11 mouse cellular contexts compared by ENCODE assay signal in the genomic region with DNA sequence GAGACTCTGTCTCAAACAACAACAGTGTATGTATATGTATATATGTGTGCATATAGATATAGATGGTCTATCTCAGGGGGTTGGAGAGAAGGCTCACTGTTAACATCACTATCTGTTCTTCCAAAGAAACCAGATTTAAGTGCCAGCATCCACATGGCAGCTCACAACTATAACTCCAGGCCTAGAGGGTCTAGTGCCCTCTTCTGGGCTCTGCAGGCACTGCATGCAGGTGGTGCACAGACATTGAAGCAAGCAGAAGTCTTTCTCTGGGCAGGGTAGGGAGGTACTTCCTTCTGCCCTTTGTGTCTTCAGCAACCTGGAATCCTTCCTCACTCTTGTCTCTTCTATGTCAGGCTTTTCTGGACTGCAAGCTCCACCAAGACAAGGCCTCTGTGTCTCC. TPM values are rescaled to one million over a fixed set of nuclear protein-coding genes. Genes with fewer than 3 reads are reported as not detected.
DNase-seq lines count a peak whose midpoint lies in the region; ATAC-seq and TF ChIP-seq lines count a peak whose summit lies in the region.
"Had no signal": no experiment of that assay in that cellular context is flagged by ENCODE, and none has a peak within 500 bp of the region (broad histone marks: within the 10 kb centered on the region; RNA-seq: fewer than 3 reads in every experiment).

No protein-coding gene starts in this region.

- H3K79me2 ChIP-seq in MEL (ENCODE audit: control insufficient read depth, insufficient read depth, low read length, poor library complexity), result no peaks in the 10 kb centered on the region

- H3K27ac ChIP-seq in kidney, adult 2 months (ENCODE audit: insufficient read depth, low read depth, low read length), result no peak overlapping the region
- no peak overlapping the region for H3K27ac ChIP-seq in MEL (ENCODE audit: control insufficient read depth, low read depth, low read length)
- H3K27ac ChIP-seq: embryonic facial prominence, embryonic 13.5 days had no signal

- 0 out of 2 replicates have a peak, but pooled peaks have one; percentile 37 for ATAC-seq in megakaryocyte progenitor cell, adult 5-6 weeks (replicated peaks; ENCODE audit: poor library complexity)

- H3K9ac ChIP-seq in MEL (ENCODE audit: control insufficient read depth, low read depth, low read length, poor library complexity, severe bottlenecking), result no peak overlapping the region
- H3K9ac ChIP-seq: embryonic facial prominence, embryonic 13.5 days had no signal

- H3K4me1 ChIP-seq in kidney, adult 2 months (ENCODE audit: control insufficient read depth, insufficient read depth, low read length), result no peaks in the 10 kb centered on the region
- H3K4me1 ChIP-seq in MEL (ENCODE audit: control insufficient read depth in 1 of 2, insufficient read depth in 2 of 2, low read length in 2 of 2), result no peaks in the 10 kb centered on the region

- H3K4me3 ChIP-seq in kidney, adult 2 months (ENCODE audit: insufficient read depth, low read depth, low read length), result no peak overlapping the region
- no peak overlapping the region for H3K4me3 ChIP-seq in MEL (ENCODE audit: control insufficient read depth in 1 of 2, insufficient read depth in 1 of 2, low read depth in 2 of 2, low read length in 2 of 2)
- H3K4me3 ChIP-seq: embryonic facial prominence, embryonic 13.5 days had no signal

- H3K36me3 ChIP-seq in kidney, adult 2 months (ENCODE audit: control insufficient read depth, insufficient read depth, low read length), result no peaks in the 10 kb centered on the region
- H3K36me3 ChIP-seq in MEL (ENCODE audit: control insufficient read depth in 1 of 2, insufficient read depth in 2 of 2, low read length in 2 of 2), result no peaks in the 10 kb centered on the region
- H3K36me3 ChIP-seq: embryonic facial prominence, embryonic 13.5 days had no signal

- no peaks in the 10 kb centered on the region for H3K27me3 ChIP-seq in kidney, adult 2 months (replicated peaks; ENCODE audit: control insufficient read depth, insufficient read depth, low read length)
- peaks cover 0 to 10% of the 10 kb centered on the region in 2 experiments; a peak in 2 of 4 replicates for H3K27me3 ChIP-seq in MEL (ENCODE audit: control insufficient read depth in 1 of 2, insufficient read depth in 2 of 2, low read length in 2 of 2)

- peak; percentile 51 for TF ChIP-seq CTCF in kidney, adult 2 months (conservative IDR thresholded peaks at IDR 0.05; ENCODE audit: insufficient read depth, insufficient read length, low read depth, low read length)
- TF ChIP-seq CTCF in MEL (IDR thresholded peaks at IDR 0.05 in 2 of 3, conservative IDR thresholded peaks at IDR 0.05 in 1 of 3; ENCODE audit: control insufficient read depth in 1 of 3, insufficient read depth in 1 of 3, low read depth in 2 of 3, low read length in 3 of 3, poor library complexity in 1 of 3, severe bottlenecking in 1 of 3), result peak; percentile 56 to 94 (median 74)

- no peak for DNase-seq in kidney, adult 2 months
- no peak for DNase-seq in kidney, adult 18-20 months
- peak; percentile 25 for DNase-seq in right cerebral cortex, postnatal 14 days
- DNase-seq in right cerebral cortex, adult 18-20 months, result no peak
- DNase-seq in MEL (ENCODE audit: low read depth, low spot score), result peak; percentile 57
- no peak for DNase-seq in embryo, embryonic 10.5 days (ENCODE audit: low spot score)
- no peak for DNase-seq in layer of hippocampus, postnatal 14 days (ENCODE audit: low spot score in 2 of 2)
- DNase-seq: kidney, adult 11 months had no signal

- TF ChIP-seq EP300 in MEL (IDR thresholded peaks at IDR 0.05; ENCODE audit: low read depth in 1 of 2, low read length in 2 of 2), result no peak

- TF ChIP-seq RAD21 in MEL (IDR thresholded peaks at IDR 0.05; ENCODE audit: low read depth, low read length), result peak; percentile 31

- no peaks in the 10 kb centered on the region for H3K9me3 ChIP-seq in MEL (replicated peaks; ENCODE audit: insufficient read depth, low read length)

- TF ChIP-seq POLR2A in kidney, adult 2 months (IDR thresholded peaks at IDR 0.05; ENCODE audit: low read depth, low read length), result no peak
- no peak for TF ChIP-seq POLR2A in MEL (IDR thresholded peaks at IDR 0.05; ENCODE audit: control insufficient read depth in 1 of 2, insufficient read depth in 1 of 2, low read depth in 1 of 2, low read length in 2 of 2, poor library complexity in 1 of 2)

TF ChIP-seq in MEL, 35 proteins besides CTCF, POLR2A, EP300 and RAD21:
- TF ChIP-seq NRF1 (IDR thresholded peaks at IDR 0.05; ENCODE audit: insufficient read depth, low read depth, low read length, poor library complexity, severe bottlenecking) (no peak), POLR2AphosphoS5 (IDR thresholded peaks at IDR 0.05; ENCODE audit: borderline replicate concordance, low read depth, low read length) (no peak), ELF1 (IDR thresholded peaks at IDR 0.05; ENCODE audit: low read depth, low read length) (no peak), USF1 (IDR thresholded peaks at IDR 0.05; ENCODE audit: low read depth, low read length) (no peak), SMC3 (IDR thresholded peaks at IDR 0.05; ENCODE audit: low read depth, low read length) (peak; percentile 46), ZC3H11A (IDR thresholded peaks at IDR 0.05; ENCODE audit: low read depth, low read length) (0 out of 2 replicates have a peak, but pooled peaks have one; percentile 17), BHLHE40 (IDR thresholded peaks at IDR 0.05; ENCODE audit: borderline replicate concordance, low read depth, low read length) (no peak), MAZ (IDR thresholded peaks at IDR 0.05; ENCODE audit: low read depth, low read length) (no peak), MYB (IDR thresholded peaks at IDR 0.05; ENCODE audit: low read depth, low read length) (no peak), ZMIZ1 (IDR thresholded peaks at IDR 0.05; ENCODE audit: low read depth, low read length) (no peak), UBTF (IDR thresholded peaks at IDR 0.05; ENCODE audit: borderline replicate concordance, insufficient read depth, low read depth, low read length) (no peak), POLR2AphosphoS2 (IDR thresholded peaks at IDR 0.05; ENCODE audit: low read length) (no peak), ETS1 (IDR thresholded peaks at IDR 0.05; ENCODE audit: low read depth, low read length) (no peak), TAL1 (IDR thresholded peaks at IDR 0.05; ENCODE audit: low read length) (no peak), ZNF384 (IDR thresholded peaks at IDR 0.05; ENCODE audit: low read depth, low read length) (no peak), E2F4 (IDR thresholded peaks at IDR 0.05; ENCODE audit: borderline replicate concordance, low read depth, low read length) (no peak), USF2 (IDR thresholded peaks at IDR 0.05; ENCODE audit: borderline replicate concordance in 1 of 2, insufficient read depth in 1 of 2, low read depth in 1 of 2, low read length in 2 of 2) (no peak)

RNA-seq across cellular contexts. Expression of a gene that starts 50.1 kb away (rescaled TPM):
- polyA plus RNA-seq in kidney, adult 2 months (2012; rRNA removed), result 0.05 TPM in 1 of 2 replicates, not detected in the other
- total RNA-seq in MEL (2012; rRNA removed), result not detected in 2 replicates
- under 1 TPM in 1 of 2 experiments, not detected in 1; 0.06 TPM for polyA plus RNA-seq in MEL (2012; ENCODE audit: insufficient read depth in 1 of 2, insufficient read length in 2 of 2, low read depth in 1 of 2, low replicate concordance in 2 of 2, missing spikeins in 1 of 2)
- total RNA-seq in megakaryocyte progenitor cell, adult 5-6 weeks (2015), result not detected in 2 replicates
- not detected in 2 replicates for total RNA-seq in megakaryocyte progenitor cell, adult 5-6 weeks (2017)
- total RNA-seq in layer of hippocampus, postnatal 14 days (2021), result not detected
- polyA plus RNA-seq: embryonic facial prominence, embryonic 13.5 days; neural tube, embryonic 14.5 days had no signal

Comparison
In these comparisons a context has a peak if more than half of its experiments do, and no peak if none do; other contexts are left out.
1. DNase-seq: peak in right cerebral cortex, postnatal 14 days (single experiment) and MEL (single experiment); none in kidney, adult 2 months (single experiment), kidney, adult 18-20 months (single experiment), right cerebral cortex, adult 18-20 months (single experiment), embryo, embryonic 10.5 days (single experiment) and layer of hippocampus, postnatal 14 days (0 of 2).